Mouse (Mus musculus) kidney, adult 11 months (tissue): ENCODE results near the gene Usp29.
"Not testable (repeated sequence)": the region's sequence is repeated elsewhere in the genome, so short reads cannot be mapped to it uniquely, and the experiment has no call there.

ENCODE experiments used
- DNase-seq: peaks from one replicate; pipeline ENCODE4 v3.0.0; 2022

The Usp29 gene

DNA sequence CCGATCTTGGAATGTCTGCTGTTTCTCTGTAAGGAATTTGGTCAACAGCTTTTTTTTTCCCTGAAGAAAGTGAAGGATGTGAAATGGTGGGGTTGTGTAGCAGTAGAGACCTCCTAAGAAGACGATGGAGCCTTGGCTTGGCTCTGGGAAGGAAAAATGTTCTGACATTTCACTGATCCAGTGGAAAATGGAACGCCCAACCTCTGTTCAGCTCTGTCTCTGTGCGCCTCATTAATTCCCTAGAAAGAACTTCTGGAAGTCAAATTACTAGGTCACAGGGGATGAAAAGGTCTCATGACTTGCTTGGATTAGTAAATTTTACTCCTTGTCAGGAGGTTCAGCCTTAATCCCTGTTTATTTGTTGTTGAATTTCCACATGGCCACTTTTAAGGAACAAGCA is 92.3 kb downstream of the Usp29 start:
- DNase-seq, result no peak

DNA sequence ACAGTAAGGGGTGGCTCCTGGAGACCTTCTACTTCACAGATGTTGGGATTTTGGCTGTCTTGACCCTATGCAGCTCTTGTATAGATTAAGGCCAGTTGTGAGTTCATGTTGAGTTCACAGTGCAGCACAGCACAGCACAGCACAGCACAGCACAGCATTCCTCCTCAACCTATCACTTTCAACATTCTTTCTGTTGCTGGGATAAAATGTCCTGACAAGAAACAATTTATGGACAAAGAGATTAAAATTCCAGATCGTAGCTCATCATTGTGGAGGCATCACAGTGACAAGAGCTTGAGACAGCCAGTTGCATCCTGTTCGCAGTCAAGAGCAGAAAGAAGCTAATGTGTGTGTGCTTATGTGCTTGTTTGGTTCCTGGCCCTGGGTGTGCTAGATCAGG is 93.3 kb downstream of the Usp29 start:
- no peak for DNase-seq

DNA sequence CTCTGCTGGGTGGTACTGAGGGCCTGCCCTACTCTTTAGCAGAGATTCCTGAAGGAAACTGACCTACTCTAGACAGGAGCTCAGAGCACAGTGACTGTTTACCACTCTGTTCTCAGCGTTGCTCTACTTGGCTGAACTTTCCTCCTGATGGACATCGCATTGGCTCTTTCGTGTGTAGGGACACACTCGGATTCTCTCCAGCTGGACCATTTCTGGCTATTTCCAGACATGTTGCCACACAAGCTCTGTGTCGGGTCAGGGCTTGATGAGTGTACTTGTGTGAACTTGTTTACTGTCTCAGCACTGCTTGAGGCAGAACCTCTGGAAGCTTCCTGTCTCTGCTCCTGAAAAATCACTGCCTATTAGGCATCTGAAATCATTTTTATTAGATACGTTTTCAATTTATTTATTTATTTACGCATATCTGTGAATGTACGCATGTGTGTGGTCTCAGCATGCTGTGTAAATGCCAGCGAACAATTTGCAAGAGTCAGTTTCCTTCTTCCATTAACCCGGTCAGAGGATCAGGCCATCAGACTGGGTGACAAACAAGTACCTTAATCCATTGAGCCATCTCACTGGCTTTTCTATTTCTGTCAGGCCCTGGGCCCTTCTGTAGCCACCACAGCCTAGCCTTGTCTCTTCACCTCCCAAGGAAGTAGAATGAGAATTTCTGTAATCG is 95.7 kb downstream of the Usp29 start:
- peak; percentile 64 for DNase-seq

GRCm38 (mm10) chr7:6829148-6829547 is 98.8 kb downstream of the Usp29 start:
- no peak for DNase-seq

DNA sequence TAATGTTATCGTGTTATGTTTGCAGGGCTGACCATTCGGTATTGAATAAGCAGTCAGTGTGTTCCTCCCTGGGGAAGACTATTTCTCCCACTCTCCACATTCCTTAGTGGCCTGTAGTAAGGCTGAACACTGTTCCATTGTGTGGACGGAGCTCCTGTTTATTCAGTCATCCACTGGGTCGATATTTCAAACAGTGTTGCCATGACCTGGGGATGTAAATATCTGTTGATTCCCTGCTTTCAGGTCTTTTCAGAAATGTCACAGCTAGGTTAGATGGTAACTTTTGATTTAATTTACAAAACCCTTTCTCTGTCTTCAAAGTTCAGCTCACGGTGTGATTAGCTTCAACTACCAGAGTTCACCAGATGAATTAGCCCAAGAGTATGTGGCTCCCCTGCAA is 104.6 kb downstream of the Usp29 start:
- DNase-seq, result no peak

GRCm38 (mm10) chr7:6835351-6835750 is 105.0 kb downstream of the Usp29 start:
- no peak for DNase-seq

DNA sequence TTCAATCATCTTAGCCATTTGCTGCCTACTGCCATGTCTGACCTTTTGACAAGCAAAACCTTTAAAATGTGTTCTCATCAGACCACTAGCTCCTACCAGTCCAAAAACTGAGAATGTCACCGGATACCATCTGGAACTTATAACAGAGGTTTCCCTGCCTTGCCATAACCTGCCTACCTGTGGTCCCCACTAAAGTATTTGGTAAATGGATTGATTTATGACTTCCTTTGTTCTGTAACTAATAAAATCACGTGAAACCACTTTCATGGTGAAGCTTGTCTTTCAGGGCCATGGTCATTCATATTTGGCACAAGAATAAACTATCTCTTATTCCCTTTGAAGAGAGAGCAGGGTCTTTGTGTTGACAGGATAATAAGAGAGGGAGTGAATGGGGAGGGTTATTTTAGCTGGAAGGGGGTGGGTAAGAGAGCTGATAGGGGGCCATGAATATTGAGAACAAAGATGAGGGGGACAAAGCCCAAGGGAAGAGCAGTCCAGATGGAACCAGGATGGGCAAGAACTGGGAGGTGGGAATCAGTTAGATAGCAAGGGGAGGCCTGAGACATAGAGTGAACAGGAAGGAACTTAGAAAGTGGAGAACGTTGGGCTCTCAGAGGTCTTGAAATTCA is 107.0 kb downstream of the Usp29 start:
- no peak for DNase-seq

DNA sequence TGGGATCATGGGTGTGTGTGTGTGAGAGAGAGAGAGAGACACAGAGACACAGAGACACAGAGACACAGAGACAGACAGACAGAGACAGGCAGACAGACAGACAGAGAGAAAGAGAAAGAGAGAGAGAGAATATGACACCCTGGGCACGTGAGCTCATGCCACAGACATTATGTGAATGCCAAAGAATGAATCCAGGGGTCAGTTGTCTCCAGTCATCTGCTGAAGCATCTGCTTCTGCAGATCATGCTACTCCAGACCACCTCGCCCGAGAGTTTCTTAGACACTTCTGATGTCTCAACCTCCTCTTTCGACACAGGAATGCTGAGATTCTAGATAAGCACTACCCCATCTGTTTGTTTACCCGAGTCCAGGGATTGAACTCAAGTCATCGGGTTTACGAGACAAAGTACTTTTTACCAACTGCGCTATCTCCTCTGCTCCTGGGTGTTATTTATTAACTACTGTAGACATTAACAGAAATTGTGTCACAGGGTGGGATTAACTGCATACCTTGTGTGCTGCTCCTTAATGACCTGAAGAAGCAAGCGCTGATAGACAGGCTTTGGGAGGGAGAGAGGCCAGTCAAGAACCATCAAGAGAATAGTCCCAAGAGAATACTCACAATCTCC is 107.7 kb downstream of the Usp29 start:
- DNase-seq, result no peak

- DNase-seq, result no peak
These were observed 110.5 kb downstream of the Usp29 start for GRCm38 (mm10) chr7:6840860-6841259.

DNA sequence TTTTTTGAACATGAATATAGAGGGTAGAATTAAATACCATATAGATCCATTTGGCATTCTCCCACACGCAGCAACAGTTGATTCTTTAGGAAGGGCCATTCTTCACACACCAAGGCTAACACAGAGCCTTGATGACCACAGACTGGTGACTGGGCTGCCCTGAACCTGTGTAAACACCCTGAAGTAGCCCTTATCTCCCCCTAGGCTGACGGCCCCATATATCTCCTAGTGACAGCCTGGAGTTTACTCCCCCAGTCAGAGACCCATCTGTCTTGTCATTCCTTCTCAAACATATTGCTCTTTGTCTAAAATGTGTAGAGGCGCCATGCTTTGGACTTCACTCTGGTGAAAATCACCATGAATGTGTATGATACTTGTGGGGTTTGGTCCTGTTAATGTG is 119.1 kb downstream of the Usp29 start:
- no peak for DNase-seq

GRCm38 (mm10) chr7:6850321-6850720 is 119.9 kb downstream of the Usp29 start:
- no peak for DNase-seq

DNA sequence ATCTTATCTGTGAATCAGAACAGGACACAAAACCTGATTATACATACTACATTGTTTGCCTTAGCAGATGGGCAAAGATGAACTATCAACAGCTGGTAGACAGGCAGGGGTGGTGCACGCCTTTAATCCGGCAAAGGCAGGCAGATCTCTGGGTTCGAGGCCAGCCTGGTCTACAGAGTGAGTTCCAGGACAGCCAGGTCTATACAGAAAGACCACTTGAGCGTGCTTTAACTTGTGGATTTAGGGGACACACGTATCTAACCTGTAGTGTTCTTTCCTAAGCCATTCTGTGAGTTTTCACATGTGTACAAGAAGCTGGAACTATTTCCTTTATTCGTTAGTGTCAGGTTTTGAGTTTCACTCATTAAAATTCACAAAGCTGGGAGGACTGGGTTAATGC is 120.9 kb downstream of the Usp29 start:
- DNase-seq, result no peak

DNA sequence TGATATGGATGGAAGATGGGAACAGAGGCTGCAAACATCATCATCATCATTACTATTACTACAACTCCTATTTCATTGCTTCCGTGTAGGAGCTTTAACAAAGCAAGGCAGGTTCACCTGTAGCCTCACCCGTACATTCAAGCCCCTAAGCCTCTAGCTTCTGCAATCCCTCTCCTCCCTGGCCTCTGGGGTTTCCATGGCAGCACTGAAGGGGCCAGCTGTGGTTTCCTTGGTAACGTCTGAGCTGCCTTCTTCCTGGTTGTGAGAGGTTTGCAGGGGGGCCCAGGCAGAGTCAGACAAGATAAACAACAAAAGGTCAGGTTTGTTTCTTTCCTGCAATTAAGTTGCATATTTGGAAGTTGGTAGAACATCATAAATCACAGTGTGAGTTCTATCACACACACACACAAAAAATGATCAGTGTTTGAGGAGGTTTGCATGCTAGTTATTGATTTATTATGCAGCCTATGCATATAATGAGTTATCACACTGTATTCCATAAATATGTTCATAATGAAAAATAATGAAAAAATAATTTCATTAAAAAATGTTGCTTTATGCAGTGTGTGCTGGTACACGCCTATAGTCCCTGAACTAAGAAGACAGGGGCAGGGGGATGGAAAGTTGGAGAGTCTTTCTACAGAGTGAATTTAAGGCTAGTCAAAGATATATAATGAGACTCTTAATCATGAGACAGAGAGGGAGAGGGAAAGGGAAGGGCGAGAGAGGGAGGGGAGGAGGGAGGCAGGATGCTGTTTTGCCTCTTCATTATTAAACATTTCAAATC is 121.5 kb downstream of the Usp29 start:
- no peak for DNase-seq

- no peak for DNase-seq
These were observed 125.4 kb downstream of the Usp29 start for GRCm38 (mm10) chr7:6855613-6856405.

GRCm38 (mm10) chr7:6858694-6859270 is 128.4 kb downstream of the Usp29 start:
- DNase-seq, result no peak

DNA sequence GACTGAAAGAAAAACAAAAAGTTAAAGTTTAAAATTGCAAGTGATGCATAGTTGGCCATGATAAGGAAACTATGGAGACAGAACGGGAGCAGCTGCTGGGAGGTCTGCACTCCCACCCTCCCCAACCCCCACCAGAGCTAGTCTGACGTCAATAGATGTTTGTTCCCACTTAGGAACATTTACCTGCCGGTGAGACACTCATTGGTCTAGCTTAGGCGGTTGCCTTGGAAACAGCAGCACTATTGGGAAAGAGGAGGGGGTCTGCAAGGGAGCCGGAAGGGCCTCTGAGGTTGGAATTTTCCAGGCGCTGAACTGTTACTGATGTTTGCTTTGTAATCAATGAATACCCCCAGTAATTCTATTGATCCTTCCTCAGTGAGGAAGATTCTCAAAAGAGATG is 130.3 kb downstream of the Usp29 start:
- DNase-seq, result no peak

DNA sequence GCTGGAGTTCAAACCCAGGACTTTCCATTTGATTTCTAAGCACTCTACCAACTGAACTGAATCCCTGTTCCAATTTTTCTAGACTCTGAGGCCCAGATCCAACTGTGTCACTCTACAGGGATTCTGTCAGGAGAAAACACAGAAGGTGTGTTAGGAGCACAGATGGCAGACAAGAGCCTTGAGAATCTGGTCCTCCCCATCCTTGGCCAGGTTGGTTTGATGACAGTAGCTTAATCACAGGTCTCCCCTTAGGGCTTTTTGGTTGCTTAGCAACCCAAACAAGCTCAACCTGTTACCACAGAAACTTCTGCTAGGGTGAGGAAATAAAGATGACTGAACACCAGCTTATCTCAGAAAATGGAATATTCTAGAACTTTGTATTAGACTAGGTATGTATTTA is 136.0 kb downstream of the Usp29 start:
- no peak for DNase-seq

DNA sequence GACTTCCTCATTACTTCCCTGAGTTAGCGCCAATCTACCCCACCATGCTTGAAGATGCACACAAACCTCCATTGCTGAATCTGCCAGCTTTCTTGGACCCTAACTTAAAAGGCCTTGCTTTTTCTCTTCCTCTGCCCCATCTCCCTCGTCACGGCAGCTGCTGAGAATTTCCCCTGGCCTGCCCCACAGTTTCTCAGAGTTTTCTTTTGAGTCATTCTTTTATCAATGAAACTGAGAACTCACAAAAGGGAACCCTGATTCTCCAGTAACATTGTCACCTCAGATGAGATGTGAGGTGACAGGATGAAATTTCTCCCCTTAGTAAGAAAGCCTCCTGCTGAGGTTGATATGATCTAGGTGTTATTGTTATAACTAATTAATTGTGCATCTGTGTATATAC is 138.5 kb downstream of the Usp29 start:
- DNase-seq, result no peak

- no peak for DNase-seq
These were observed 139.2 kb downstream of the Usp29 start for GRCm38 (mm10) chr7:6869556-6869955.

DNA sequence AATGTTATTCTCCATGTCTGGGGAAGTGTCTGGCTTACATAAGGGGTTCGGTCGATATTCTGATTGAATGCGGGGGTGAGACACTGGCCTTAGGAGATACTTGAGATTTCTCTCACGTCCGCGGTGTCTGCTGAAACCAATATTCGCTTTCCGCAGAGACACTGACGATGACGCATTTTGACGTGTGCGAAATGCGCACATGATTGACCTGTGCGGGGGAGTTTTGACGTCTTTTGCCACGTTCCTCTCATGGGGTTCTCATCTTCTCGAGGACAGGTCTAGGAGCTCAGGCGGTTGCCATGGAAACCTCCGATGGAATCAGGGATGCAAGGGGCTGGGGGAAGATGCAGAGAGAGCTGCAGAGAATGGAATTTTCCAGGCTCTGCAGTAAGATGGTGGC is 144.1 kb downstream of the Usp29 start:
- no peak for DNase-seq

GRCm38 (mm10) chr7:6878202-6878601 is 147.8 kb downstream of the Usp29 start:
- no peak for DNase-seq

- DNase-seq, result not testable (repeated sequence)
These were observed 148.5 kb downstream of the Usp29 start for GRCm38 (mm10) chr7:6878849-6879248.
